Mouse (Mus musculus): Measurements from ENCODE around the gene Hnf1b.

- TF ChIP-seq CTCF (conservative IDR thresholded peaks at IDR 0.05; ENCODE audit: low read length) (no peak), POU5F1 (IDR thresholded peaks at IDR 0.05; ENCODE audit: borderline replicate concordance, low read length) (no peak)
These were observed 4.8 kb downstream of the Hnf1b start for GRCm38 (mm10) chr11:83854707-83855106.

All from E14TG2a.4 (cell line).